Mouse (Mus musculus): ENCODE measurements around the gene Gm49318. TPM values are rescaled to one million over a fixed set of nuclear protein-coding genes. Genes with fewer than 3 reads are reported as not detected.

Gene Gm49318
- polyA plus RNA-seq, 1 experiment = not detected

- TF ChIP-seq CTCF (IDR thresholded peaks at IDR 0.05; ENCODE audit: borderline replicate concordance, extremely low read depth, insufficient read depth, insufficient read length) (no peak), POLR2A (IDR thresholded peaks at IDR 0.05; ENCODE audit: borderline replicate concordance, extremely low read depth, insufficient read depth, insufficient read length, poor library complexity, severe bottlenecking) (no peak)
These were observed 53.7 kb downstream of the Gm49318 start for GRCm38 (mm10) chr9:22017208-22017825.

GRCm38 (mm10) chr9:22016245-22016644 is 54.8 kb downstream of the Gm49318 start:
- no peak for TF ChIP-seq POLR2A (IDR thresholded peaks at IDR 0.05; ENCODE audit: borderline replicate concordance, extremely low read depth, insufficient read depth, insufficient read length, poor library complexity, severe bottlenecking)
- TF ChIP-seq CTCF (IDR thresholded peaks at IDR 0.05; ENCODE audit: borderline replicate concordance, extremely low read depth, insufficient read depth, insufficient read length) = no peak

More at GRCm38 (mm10) chr9:22017208-22017825, 53.7 kb downstream of the Gm49318 start:
- DNase-seq (ENCODE audit: low read depth) = no peak

GRCm38 (mm10) chr9:22012731-22013130 is 58.3 kb downstream of the Gm49318 start:
- TF ChIP-seq CTCF (IDR thresholded peaks at IDR 0.05; ENCODE audit: borderline replicate concordance, extremely low read depth, insufficient read depth, insufficient read length) = no peak
- no peak for TF ChIP-seq POLR2A (IDR thresholded peaks at IDR 0.05; ENCODE audit: borderline replicate concordance, extremely low read depth, insufficient read depth, insufficient read length, poor library complexity, severe bottlenecking)
- DNase-seq (ENCODE audit: low read depth) = no peak

More at GRCm38 (mm10) chr9:22016245-22016644, 54.8 kb downstream of the Gm49318 start:
- no peak for DNase-seq (ENCODE audit: low read depth)

DNA sequence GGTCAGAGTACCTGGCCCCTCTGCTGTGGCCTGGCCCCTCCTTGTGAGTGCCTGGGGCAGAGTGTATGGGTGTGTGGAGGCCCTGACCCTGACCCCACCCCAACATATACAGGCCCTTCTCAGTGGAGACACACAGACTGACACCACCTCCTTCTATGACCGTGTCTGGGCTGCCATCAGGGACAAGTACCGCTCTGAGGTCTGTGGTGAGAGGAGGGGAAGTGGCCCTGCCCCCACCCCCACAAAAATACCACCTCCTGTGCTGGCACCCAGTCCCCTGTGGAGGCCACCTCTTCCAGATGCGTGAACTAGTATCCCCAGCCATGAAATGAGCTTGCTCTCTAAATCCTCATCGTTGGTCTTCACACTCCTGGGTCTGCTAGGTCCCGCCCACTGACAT is 60.0 kb downstream of the Gm49318 start:
- DNase-seq (ENCODE audit: low read depth) = no peak
- TF ChIP-seq CTCF (IDR thresholded peaks at IDR 0.05; ENCODE audit: borderline replicate concordance, extremely low read depth, insufficient read depth, insufficient read length) (no peak), POLR2A (IDR thresholded peaks at IDR 0.05; ENCODE audit: borderline replicate concordance, extremely low read depth, insufficient read depth, insufficient read length, poor library complexity, severe bottlenecking) (no peak)

DNA sequence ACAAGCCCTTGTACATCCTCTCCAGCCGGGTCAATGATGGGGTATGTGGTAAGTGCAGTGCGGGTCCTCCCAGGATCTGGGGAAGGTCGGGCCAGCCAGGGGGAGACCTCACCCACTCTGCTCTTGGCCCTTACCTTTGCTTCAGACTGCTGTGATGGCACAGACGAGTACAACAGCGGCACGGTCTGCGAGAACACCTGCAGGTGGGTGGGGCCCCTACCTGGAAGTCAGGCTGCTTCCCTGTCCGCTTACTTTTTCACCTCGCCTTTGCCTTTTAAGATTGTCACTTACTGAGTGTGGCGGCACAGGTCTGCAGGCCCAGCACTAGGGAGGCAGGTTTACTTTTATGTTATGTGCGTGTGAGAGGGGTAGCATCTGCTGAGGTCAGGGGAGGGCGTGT is 66.5 kb downstream of the Gm49318 start:
- no peak for DNase-seq (ENCODE audit: low read depth)
- TF ChIP-seq POLR2A (IDR thresholded peaks at IDR 0.05; ENCODE audit: borderline replicate concordance, extremely low read depth, insufficient read depth, insufficient read length, poor library complexity, severe bottlenecking) = no peak

DNA sequence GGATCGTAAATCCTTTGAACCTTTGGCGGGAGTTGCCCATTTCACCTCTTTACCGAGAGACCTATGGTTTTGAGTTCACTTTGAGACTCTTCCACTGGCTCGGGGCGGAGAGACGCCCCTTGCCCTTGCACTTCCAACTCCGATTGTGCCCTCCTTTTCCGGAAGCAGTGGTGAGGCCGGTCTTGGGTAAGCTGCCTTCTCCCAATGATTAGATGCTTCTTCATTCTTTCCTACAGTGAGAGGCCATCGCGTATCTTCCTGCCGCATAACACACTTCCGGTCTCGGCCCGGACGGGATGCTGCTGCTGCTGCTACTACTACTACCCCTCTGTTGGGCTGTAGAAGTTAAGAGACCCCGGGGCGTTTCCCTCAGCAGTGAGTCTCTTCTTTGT is 67.9 kb downstream of the Gm49318 start:
- TF ChIP-seq CTCF (IDR thresholded peaks at IDR 0.05; ENCODE audit: borderline replicate concordance, extremely low read depth, insufficient read depth, insufficient read length) = no peak
- TF ChIP-seq POLR2A (IDR thresholded peaks at IDR 0.05; ENCODE audit: borderline replicate concordance, extremely low read depth, insufficient read depth, insufficient read length, poor library complexity, severe bottlenecking) = no peak
- no peak for DNase-seq (ENCODE audit: low read depth)

DNA sequence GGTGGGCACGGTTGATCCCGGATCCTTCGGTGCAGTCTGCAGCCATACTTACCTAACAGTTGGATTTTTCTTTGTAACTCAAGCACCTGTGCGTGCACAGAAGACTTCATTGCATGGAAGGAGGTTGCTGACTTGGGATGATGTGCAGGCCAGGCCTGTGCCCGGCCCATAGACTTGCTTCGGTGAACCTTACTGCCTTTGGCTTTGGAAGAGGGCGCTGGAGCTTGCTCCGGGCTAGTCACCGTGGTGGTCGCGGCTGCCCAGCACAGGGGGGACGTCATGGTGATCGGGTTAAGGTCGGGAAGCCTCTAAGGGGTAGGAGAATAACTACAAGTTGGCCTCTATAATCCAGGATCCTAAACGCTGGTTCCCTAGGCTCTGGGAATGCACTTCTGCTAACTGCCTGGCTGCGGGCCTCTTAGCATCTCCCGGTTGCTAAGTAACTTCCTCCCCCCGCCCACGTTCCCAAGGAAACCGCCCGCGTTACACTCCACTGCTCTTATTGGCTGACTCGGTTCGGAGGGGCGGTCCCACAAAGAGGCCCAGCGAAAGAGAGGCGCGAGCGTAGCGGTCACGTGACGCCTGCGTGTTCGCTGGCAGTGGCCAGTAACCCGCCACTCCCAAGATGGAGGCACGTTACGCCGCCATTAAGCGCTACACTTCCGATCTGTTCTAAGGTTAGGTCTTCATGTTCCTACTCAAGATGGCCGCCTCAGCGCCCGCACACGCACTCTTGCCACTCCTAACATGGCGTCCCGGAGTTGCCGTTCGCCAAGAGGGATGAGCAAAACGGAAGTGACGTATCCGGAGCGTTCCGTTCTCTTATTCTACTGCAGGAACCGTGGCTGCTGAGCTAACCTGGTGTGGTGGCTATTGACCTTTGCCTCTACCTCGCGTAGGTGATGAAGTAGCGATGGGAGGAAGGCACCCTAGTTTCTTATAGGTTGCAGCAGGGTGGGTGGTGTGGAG is 68.6 kb downstream of the Gm49318 start, which contains the start of the genes Ccdc151 and Prkcsh:
Ccdc151 (minus strand) TSS at position 441 of the 969 bp plus-strand sequence.
Prkcsh (plus strand) TSS at position 613 of the 969 bp plus-strand sequence.
- peak; percentile 100 for DNase-seq (ENCODE audit: low read depth)
- TF ChIP-seq CTCF (IDR thresholded peaks at IDR 0.05; ENCODE audit: borderline replicate concordance, extremely low read depth, insufficient read depth, insufficient read length) = no peak
- TF ChIP-seq POLR2A (IDR thresholded peaks at IDR 0.05; ENCODE audit: borderline replicate concordance, extremely low read depth, insufficient read depth, insufficient read length, poor library complexity, severe bottlenecking) = peak; percentile 48; the same call in 1 of the 2 replicates

- DNase-seq (ENCODE audit: low read depth) = no peak
- TF ChIP-seq CTCF (IDR thresholded peaks at IDR 0.05; ENCODE audit: borderline replicate concordance, extremely low read depth, insufficient read depth, insufficient read length) = no peak
These were observed 69.4 kb downstream of the Gm49318 start for GRCm38 (mm10) chr9:22001633-22002032.

DNA sequence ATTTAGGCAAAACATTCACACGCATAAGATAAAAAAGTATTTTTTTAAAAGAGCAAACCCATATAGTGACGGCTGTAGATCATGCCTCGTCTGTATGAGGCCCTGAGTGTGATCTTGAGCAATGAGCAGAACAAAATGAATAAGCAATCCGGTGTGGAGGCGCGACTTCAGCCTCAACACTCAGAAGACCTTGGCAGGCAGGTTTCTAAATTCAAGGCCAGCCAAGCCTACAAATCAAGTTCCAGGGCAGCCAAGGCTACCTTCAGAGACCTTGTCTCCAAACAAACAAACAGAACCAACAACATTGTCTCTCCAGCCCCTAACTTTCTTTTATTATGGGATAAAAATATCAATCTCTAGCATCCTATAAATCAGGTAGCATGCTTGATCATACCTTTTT is 70.8 kb downstream of the Gm49318 start:
- TF ChIP-seq CTCF (IDR thresholded peaks at IDR 0.05; ENCODE audit: borderline replicate concordance, extremely low read depth, insufficient read depth, insufficient read length) (no peak), POLR2A (IDR thresholded peaks at IDR 0.05; ENCODE audit: borderline replicate concordance, extremely low read depth, insufficient read depth, insufficient read length, poor library complexity, severe bottlenecking) (no peak)
- DNase-seq (ENCODE audit: low read depth) = no peak

DNA sequence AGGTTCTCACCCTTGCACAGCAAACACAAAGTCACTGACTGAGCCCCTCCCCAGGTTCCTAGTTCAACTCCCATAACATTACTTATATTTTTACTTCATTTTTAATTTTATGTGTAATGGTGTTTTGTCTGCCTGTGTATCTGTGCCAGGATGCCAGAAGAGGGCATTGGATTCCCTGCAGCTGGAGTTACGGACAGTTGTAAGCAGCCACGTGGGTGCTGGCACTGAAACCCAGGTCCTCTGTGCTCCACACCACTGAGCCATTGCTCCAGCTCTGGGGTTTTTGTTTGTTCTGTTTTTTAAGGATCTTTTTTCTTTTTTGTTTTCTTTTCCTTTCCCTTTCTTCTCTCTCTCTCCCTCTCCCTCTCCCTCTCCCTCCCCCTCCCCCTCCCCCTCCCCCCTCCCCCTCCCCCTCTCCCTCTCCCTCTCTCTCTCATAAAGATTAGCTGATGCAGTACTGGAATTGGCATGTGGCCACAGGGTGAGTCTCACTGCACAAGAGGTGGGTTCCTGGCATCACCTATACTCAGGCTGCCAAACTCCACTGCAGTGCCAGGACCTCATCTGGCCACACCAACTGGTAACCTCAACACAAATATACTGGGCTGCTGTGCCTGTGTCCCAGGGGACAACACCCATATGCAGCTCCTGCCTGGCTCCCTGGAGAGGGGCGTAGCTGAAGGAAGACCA is 74.7 kb downstream of the Gm49318 start:
- no peak for DNase-seq (ENCODE audit: low read depth)
- TF ChIP-seq CTCF (IDR thresholded peaks at IDR 0.05; ENCODE audit: borderline replicate concordance, extremely low read depth, insufficient read depth, insufficient read length) = no peak
- no peak for TF ChIP-seq POLR2A (IDR thresholded peaks at IDR 0.05; ENCODE audit: borderline replicate concordance, extremely low read depth, insufficient read depth, insufficient read length, poor library complexity, severe bottlenecking)

- TF ChIP-seq POLR2A (IDR thresholded peaks at IDR 0.05; ENCODE audit: borderline replicate concordance, extremely low read depth, insufficient read depth, insufficient read length, poor library complexity, severe bottlenecking) (no peak), CTCF (IDR thresholded peaks at IDR 0.05; ENCODE audit: borderline replicate concordance, extremely low read depth, insufficient read depth, insufficient read length) (no peak)
- DNase-seq (ENCODE audit: low read depth) = no peak
These were observed 78.8 kb downstream of the Gm49318 start for GRCm38 (mm10) chr9:21992227-21992626.

Data from brain, embryonic 14.5 days (tissue).